Mouse (Mus musculus): ENCODE measurements around the gene Rap1gap2.

GRCm38 (mm10) chr11:74637971-74638790 lies 27.5 kb upstream of the Rap1gap2 start:
- TF ChIP-seq CTCF (IDR thresholded peaks at IDR 0.05; ENCODE audit: borderline replicate concordance, insufficient read depth, low read depth, low read length): no peak; the same call in 1 of the 2 replicates
- TF ChIP-seq POLR2A (IDR thresholded peaks at IDR 0.05; ENCODE audit: borderline replicate concordance, insufficient read depth, low read length): peak; percentile 56

Measured in cerebellum, adult 2 months (tissue).